Comparison of ENCODE assay signal across 9 mouse cellular contexts in genomic region chr12:53061466-53062124, GRCm38 (mm10).
A peak's percentile ranks its signal among the peaks of the same experiment; 100 is the strongest.
DNase-seq lines count a peak whose midpoint lies in the region; ATAC-seq and TF ChIP-seq lines count a peak whose summit lies in the region.
"Had no signal": no experiment of that assay in that cellular context is flagged by ENCODE, and none has a peak within 500 bp of the region (broad histone marks: within the 10 kb centered on the region; RNA-seq: fewer than 3 reads in every experiment).

No protein-coding gene starts in this region.

- TF ChIP-seq POLR2A in myocyte (IDR thresholded peaks at IDR 0.05; ENCODE audit: insufficient read length, low read depth) = no peak

- peak overlapping the region; percentile 45 for H3K4me2 ChIP-seq in heart, embryonic 14.5 days (ENCODE audit: low read length)
- no peak overlapping the region for H3K4me2 ChIP-seq in hindbrain, embryonic 11.5 days (replicated peaks; ENCODE audit: low read depth, low read length)
- H3K4me2 ChIP-seq in myocyte (ENCODE audit: low read depth) = peak overlapping the region; percentile 56

- peak overlapping the region; percentile 34; the same call in 1 of the 2 replicates for H3K9ac ChIP-seq in heart, embryonic 14.5 days (ENCODE audit: low read length)
- no peak overlapping the region for H3K9ac ChIP-seq in hindbrain, embryonic 11.5 days (ENCODE audit: low read depth, low read length)

- no peak for DNase-seq in heart, postnatal 14 days
- peak; percentile 81 for DNase-seq in embryo, embryonic 10.5 days (ENCODE audit: low spot score)
- DNase-seq in hindbrain, embryonic 11.5 days (ENCODE audit: low spot score) = peak; percentile 74
- DNase-seq in liver = no peak
- no peak for DNase-seq in left cerebral cortex, adult 11 months (ENCODE audit: low spot score)
- no peak for DNase-seq in heart, adult 9 months (ENCODE audit: low spot score in 2 of 2)
- DNase-seq: kidney, postnatal 25 days had no signal

- 19% methylated on average over 7 of the region's 7 CpGs for WGBS in heart, embryonic 14.5 days
- WGBS in hindbrain, embryonic 11.5 days = 4% methylated on average over 7 of the region's 7 CpGs

- ATAC-seq in heart, embryonic 14.5 days (ENCODE audit: insufficient number of reproducible peaks, insufficient read depth, low FRiP score, low read depth) = no peak
- ATAC-seq in hindbrain, embryonic 11.5 days (ENCODE audit: low FRiP score) = peak; percentile 31; the same call in 1 of the 2 replicates

- H3K4me3 ChIP-seq in heart, embryonic 14.5 days (ENCODE audit: control insufficient read depth in 1 of 2, insufficient read depth in 1 of 2, low read depth in 1 of 2, low read length in 2 of 2) = no peak overlapping the region
- no peak overlapping the region for H3K4me3 ChIP-seq in hindbrain, embryonic 11.5 days (ENCODE audit: low read depth, low read length)
- no peak overlapping the region for H3K4me3 ChIP-seq in myocyte

- no peaks in the 10 kb centered on the region for H3K9me3 ChIP-seq in heart, embryonic 14.5 days (ENCODE audit: control insufficient read depth, low read length)
- no peaks in the 10 kb centered on the region for H3K9me3 ChIP-seq in hindbrain, embryonic 11.5 days (ENCODE audit: control insufficient read depth, low read length)

- H3K27me3 ChIP-seq in heart, embryonic 14.5 days (ENCODE audit: control insufficient read depth, insufficient read depth, low read length) = no peaks in the 10 kb centered on the region
- H3K27me3 ChIP-seq in hindbrain, embryonic 11.5 days (ENCODE audit: control insufficient read depth, insufficient read depth, low read length) = no peaks in the 10 kb centered on the region
- no peaks in the 10 kb centered on the region for H3K27me3 ChIP-seq in myocyte (ENCODE audit: control insufficient read depth, insufficient read depth, insufficient read length)

- 0 out of 2 replicates have a peak, but pooled peaks cover 4% of the 10 kb centered on the region for H3K36me3 ChIP-seq in heart, embryonic 14.5 days (ENCODE audit: control insufficient read depth, insufficient read depth, low read length)
- no peaks in the 10 kb centered on the region for H3K36me3 ChIP-seq in hindbrain, embryonic 11.5 days (ENCODE audit: control insufficient read depth, insufficient read depth, low read length)
- H3K36me3 ChIP-seq in myocyte (ENCODE audit: control insufficient read depth, insufficient read depth) = no peaks in the 10 kb centered on the region

- H3K27ac ChIP-seq in heart, embryonic 14.5 days (replicated peaks in 1 of 2; ENCODE audit: control insufficient read depth in 1 of 2, insufficient read depth in 1 of 2, low read depth in 2 of 2, low read length in 2 of 2) = peak overlapping the region; percentile 18 to 41; a peak in 3 of 4 replicates
- peak overlapping the region; percentile 56 for H3K27ac ChIP-seq in hindbrain, embryonic 11.5 days (ENCODE audit: low read depth, low read length)

- no peak overlapping the region for H3ac ChIP-seq in myocyte (ENCODE audit: control insufficient read depth, insufficient read length)

- H3K4me1 ChIP-seq in heart, embryonic 14.5 days (ENCODE audit: control insufficient read depth in 2 of 2, insufficient read depth in 2 of 2, low read length in 2 of 2) = peaks cover 2 to 24% of the 10 kb centered on the region in 2 experiments
- peaks cover 10% of the 10 kb centered on the region; the same call in 1 of the 2 replicates for H3K4me1 ChIP-seq in hindbrain, embryonic 11.5 days (replicated peaks; ENCODE audit: control insufficient read depth, insufficient read depth, low read length)

- intact Hi-C loops in heart, postnatal 14 days (cut with DNase I) = no loop called here

- no peaks in the 10 kb centered on the region for H3K79me2 ChIP-seq in myocyte (ENCODE audit: control insufficient read depth, insufficient read depth)

TF ChIP-seq in myocyte, 11 proteins besides CTCF, POLR2A, EP300 and RAD21:
- TF ChIP-seq USF1 (IDR thresholded peaks at IDR 0.05; ENCODE audit: low read depth) (peak; percentile 15), TCF12 (IDR thresholded peaks at IDR 0.05; ENCODE audit: insufficient read depth, poor library complexity, severe bottlenecking) (no peak), REST (IDR thresholded peaks at IDR 0.05; ENCODE audit: insufficient read depth, insufficient read length) (no peak), MYOD1 (IDR thresholded peaks at IDR 0.05; ENCODE audit: control insufficient read depth in 1 of 3, insufficient read length in 2 of 3, low read depth in 2 of 3) (no peak), CEBPB (IDR thresholded peaks at IDR 0.05; ENCODE audit: insufficient read depth, poor library complexity, severe bottlenecking) (0 out of 2 replicates have a peak, but pooled peaks have one; percentile 15), MYOG (IDR thresholded peaks at IDR 0.05; ENCODE audit: control insufficient read depth in 1 of 3, insufficient read depth in 1 of 3, insufficient read length in 2 of 3, low read depth in 2 of 3) (no peak), POLR2AphosphoS2 (IDR thresholded peaks at IDR 0.05; ENCODE audit: insufficient read length, low read depth) (no peak), SRF (IDR thresholded peaks at IDR 0.05; ENCODE audit: control insufficient read depth, insufficient read length, low read depth) (no peak), TCF3 (IDR thresholded peaks at IDR 0.05; ENCODE audit: insufficient read length, low read depth) (no peak), MAX (IDR thresholded peaks at IDR 0.05; ENCODE audit: low read depth) (no peak), E2F4 (IDR thresholded peaks at IDR 0.05; ENCODE audit: insufficient read depth) (no peak)
TF ChIP-seq in myocyte: peak in this region for 2.

Comparison
In these comparisons a context has a peak if more than half of its experiments do, and no peak if none do; other contexts are left out.
1. DNase-seq: peak in embryo, embryonic 10.5 days (single experiment) and hindbrain, embryonic 11.5 days (single experiment); none in heart, postnatal 14 days (0 of 2), liver (single experiment), left cerebral cortex, adult 11 months (single experiment) and heart, adult 9 months (0 of 2).